Mouse (Mus musculus) liver, embryonic 14.5 days (tissue): ENCODE measurements around the gene D8Ertd738e. TPM values are rescaled to one million over a fixed set of nuclear protein-coding genes. Genes with fewer than 3 reads are reported as not detected.

Experiments used
- ATAC-seq: fragments of 200-750 bp; cut with Nextera tagmentation; 2 replicates; pipeline ENCODE4 v1.8.0; 2017; ENCODE audit warnings: moderate number of reproducible peaks, mild to moderate bottlenecking, moderate library complexity; ENCODE audit not compliant: insufficient read depth
- DNase-seq, 3 experiments: peaks; one replicate each; pipeline ENCODE4 v3.0.0-alpha.2; 2012 to 2013; ENCODE audit warnings: low read depth in 3 of 3, low spot score in 3 of 3
- H3K27ac ChIP-seq: fragments of 300-500 bp; sonication (generic); 2 replicates; pipeline ENCODE4 v1.5.1; 2014; ENCODE audit warnings: moderate library complexity, mild to moderate bottlenecking, control low read depth, inconsistent platforms
- H3K27me3 ChIP-seq: fragments of 300-500 bp; sonication (generic); 2 replicates; pipeline ENCODE4 v1.6.1; 2014; ENCODE audit warnings: mild to moderate bottlenecking, low read length, moderate library complexity; ENCODE audit not compliant: control insufficient read depth, insufficient read depth
- H3K36me3 ChIP-seq: fragments of 300-500 bp; sonication (generic); replicated peaks from 2 replicates; pipeline ENCODE4 v1.6.1; 2014; ENCODE audit warnings: low read depth; ENCODE audit not compliant: control insufficient read depth, insufficient read depth
- H3K4me1 ChIP-seq, 2 experiments: fragments of 200-500 bp in 1 of 2; fragments of 300-500 bp in 1 of 2; sonication (generic) in 1 of 2; replicated peaks; 2 replicates each; pipeline ENCODE4 v1.6.1; 2012 to 2014; ENCODE audit warnings: antibody characterized with exemption in 1 of 2, inconsistent platforms in 1 of 2, low read length in 1 of 2; ENCODE audit not compliant: control insufficient read depth in 2 of 2, insufficient read depth in 2 of 2
- H3K4me2 ChIP-seq: fragments of 300-500 bp; sonication (generic); 2 replicates; pipeline ENCODE4 v1.6.1; 2014; ENCODE audit warnings: low read depth, mild to moderate bottlenecking, control low read depth, moderate library complexity
- H3K4me3 ChIP-seq, 2 experiments: fragments of 200-500 bp in 1 of 2; fragments of 300-500 bp in 1 of 2; sonication (generic) in 1 of 2; 2 replicates each; pipeline ENCODE4 v1.5.1; 2012 to 2014; ENCODE audit warnings: low read depth in 2 of 2, low read length in 2 of 2, mild to moderate bottlenecking in 2 of 2, control low read depth in 1 of 2, inconsistent platforms in 1 of 2, moderate library complexity in 1 of 2; ENCODE audit not compliant: insufficient read depth in 1 of 2
- H3K9ac ChIP-seq: fragments of 300-500 bp; sonication (generic); replicated peaks from 2 replicates; pipeline ENCODE4 v1.6.1; 2014; ENCODE audit warnings: mild to moderate bottlenecking, control low read depth, moderate library complexity
- H3K9me3 ChIP-seq: fragments of 300-500 bp; sonication (generic); 2 replicates; pipeline ENCODE4 v1.6.1; 2016; ENCODE audit warnings: low read length, mixed read lengths; ENCODE audit not compliant: control insufficient read depth
- CTCF ChIP-seq: IDR thresholded peaks from 2 replicates; pipeline ENCODE4 v1.5.1; 2016; ENCODE audit warnings: antibody characterized with exemption, low read depth, control low read depth
- EP300 ChIP-seq: IDR thresholded peaks from 2 replicates; pipeline ENCODE4 v1.6.1; 2016; ENCODE audit warnings: antibody characterized with exemption, low read depth
- WGBS: fragments of 180-500 bp; shearing (Covaris S2); extraction: QIAGEN DNeasy Blood & Tissue Kit; methylation state at CpG from one replicate; pipeline ENCODE4 v1.1.7; 2014; ENCODE audit not compliant: insufficient replicate concordance; 5-methylcytosine and 5-hydroxymethylcytosine counted together
- polyA plus RNA-seq, 2 experiments: library from polyadenylated mRNA; depleted of rRNA in 1 of 2; stranded (reverse) in 1 of 2; unstranded in 1 of 2; fragments of >200 nt; fragmentation: Nextera tagmentation in 1 of 2; extraction: Ambion mirVana in 1 of 2; gene quantifications; 2 replicates each; pipeline versions ENCODE4 v1.2.1 to v1.2.3; 2012 to 2014

Gene D8Ertd738e
- polyA plus RNA-seq, 2 experiments = 127 to 262 TPM

DNA sequence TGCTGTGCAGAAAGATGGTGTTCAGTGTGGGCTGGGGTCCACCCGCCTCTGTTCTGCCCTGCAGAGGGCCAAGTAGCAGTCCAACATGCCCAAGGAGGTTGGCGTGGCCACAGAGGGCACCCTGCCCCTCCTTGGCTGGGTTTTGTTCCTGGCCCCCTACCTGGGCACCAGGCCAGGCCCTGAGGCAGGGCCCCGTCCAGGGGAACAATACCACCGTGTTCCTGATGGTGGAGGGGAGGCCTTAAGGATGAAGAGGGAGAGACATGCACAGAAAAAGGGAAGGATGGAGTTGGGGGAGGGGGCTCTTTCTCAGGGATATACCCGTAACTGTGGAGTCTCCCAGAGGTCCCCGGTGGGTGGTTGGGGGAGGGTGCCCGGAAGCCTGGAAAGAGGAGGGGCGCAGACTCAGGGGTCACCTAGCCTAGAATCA is 49.4 kb downstream of the D8Ertd738e start:
- H3K4me2 ChIP-seq = peak overlapping the region; percentile 66
- H3K27ac ChIP-seq = no peak overlapping the region
- H3K27me3 ChIP-seq = peaks cover 21% of the 10 kb centered on the region
- DNase-seq = no peak
- 30% methylated on average over 8 of the region's 8 CpGs for WGBS
- TF ChIP-seq EP300 (no peak), CTCF (no peak)
- H3K36me3 ChIP-seq = no peaks in the 10 kb centered on the region
- H3K4me1 ChIP-seq = peaks cover 3 to 29% of the 10 kb centered on the region in 2 experiments
- H3K9me3 ChIP-seq = no peaks in the 10 kb centered on the region
- no peak overlapping the region for H3K9ac ChIP-seq
- H3K4me3 ChIP-seq = peak overlapping the region in 1 of 2 experiments; percentile 58; a peak in 2 of 4 replicates
- no peak for ATAC-seq

DNA sequence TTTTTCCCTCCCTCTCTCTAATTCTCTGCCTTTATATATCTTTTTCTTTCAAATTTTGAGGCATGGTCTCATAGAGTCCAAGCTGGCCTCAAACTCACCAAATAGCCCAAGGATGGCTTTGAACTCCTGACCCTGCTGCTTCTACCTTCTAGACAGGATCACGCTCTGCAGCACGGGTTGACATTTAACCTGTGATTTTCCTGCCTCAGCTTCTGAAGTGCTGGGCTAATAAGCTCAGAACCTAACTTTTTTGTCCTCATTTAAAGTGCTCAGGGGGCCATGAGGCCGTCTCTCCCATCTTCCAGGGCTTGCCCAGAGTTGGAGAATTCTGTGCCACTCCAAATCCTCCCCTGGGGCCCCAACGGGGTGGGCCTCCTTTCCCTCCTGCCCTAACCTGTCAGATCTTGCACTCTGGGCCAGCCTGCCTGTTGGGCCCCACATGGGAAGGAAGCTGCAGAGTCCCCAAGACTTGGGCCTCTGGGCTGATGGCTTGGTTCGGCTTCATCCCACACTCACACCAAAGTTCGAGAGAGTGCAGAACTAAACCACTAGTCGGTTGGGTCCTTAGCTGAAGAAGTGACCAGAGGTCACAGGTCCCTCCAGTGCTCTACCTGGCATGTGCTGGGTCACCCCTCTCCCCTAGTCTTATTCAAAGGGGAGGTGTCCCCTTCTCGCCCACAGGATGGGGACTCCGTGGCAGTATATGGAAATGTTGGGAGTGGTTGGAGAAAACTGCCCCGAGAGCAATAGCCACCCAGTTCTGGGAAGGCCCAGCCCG is 50.0 kb downstream of the D8Ertd738e start:
- DNase-seq (no peak), ATAC-seq (no peak)
- Histone ChIP-seq H3K4me3 (no peak overlapping the region), H3K4me1 (peaks cover 3 to 29% of the 10 kb centered on the region in 2 experiments), H3K27ac (no peak overlapping the region), H3K27me3 (peaks cover 21% of the 10 kb centered on the region), H3K36me3 (no peaks in the 10 kb centered on the region), H3K9me3 (no peaks in the 10 kb centered on the region), H3K4me2 (no peak overlapping the region), H3K9ac (no peak overlapping the region)
- WGBS = 44% methylated on average over 11 of the region's 11 CpGs
- no peak for TF ChIP-seq EP300
- TF ChIP-seq CTCF = no peak

- Histone ChIP-seq H3K4me2 (peak overlapping the region; percentile 85), H3K27me3 (peaks cover 21% of the 10 kb centered on the region), H3K4me3 (no peak overlapping the region), H3K9ac (no peak overlapping the region; the same call in 1 of the 2 replicates), H3K27ac (peak overlapping the region; percentile 41), H3K36me3 (no peaks in the 10 kb centered on the region), H3K9me3 (no peaks in the 10 kb centered on the region), H3K4me1 (peaks cover 3 to 24% of the 10 kb centered on the region in 2 experiments)
- ATAC-seq (no peak), DNase-seq (no peak)
- WGBS = 32% methylated on average over 4 of the region's 4 CpGs
- TF ChIP-seq CTCF = no peak
- TF ChIP-seq EP300 = no peak
Observed at GRCm38 (mm10) chr8:84198871-84199270, 50.6 kb downstream of the D8Ertd738e start.

- WGBS = 2% methylated on average over 30 of the region's 30 CpGs
- Histone ChIP-seq H3K27ac (peak overlapping the region; percentile 61), H3K4me1 (peaks cover 3 to 23% of the 10 kb centered on the region in 2 experiments), H3K9me3 (no peaks in the 10 kb centered on the region), H3K36me3 (no peaks in the 10 kb centered on the region), H3K4me3 (peak overlapping the region; percentile 48 to 56), H3K27me3 (peaks cover 21% of the 10 kb centered on the region), H3K9ac (peak overlapping the region; percentile 62), H3K4me2 (peak overlapping the region; percentile 85)
- DNase-seq = peak; percentile 81 to 88 (median 82)
- ATAC-seq = peak; percentile 82
- TF ChIP-seq CTCF = no peak
- TF ChIP-seq EP300 = no peak
Observed at GRCm38 (mm10) chr8:84197922-84198774, 51.4 kb downstream of the D8Ertd738e start.
